Mouse (Mus musculus) kidney, postnatal 0 days (tissue): ENCODE measurements around the gene Mthfsd. TPM values are rescaled to one million over a fixed set of nuclear protein-coding genes. Genes with fewer than 3 reads are reported as not detected.
A peak's percentile ranks its signal among the peaks of the same experiment; 100 is the strongest.

Experiments used
- ATAC-seq: fragments of 200-750 bp; cut with Nextera tagmentation; replicated peaks from 2 replicates; pipeline ENCODE4 v1.8.0; 2017; ENCODE audit warnings: low read depth, moderate number of reproducible peaks, moderate TSS enrichment, moderate library complexity; ENCODE audit not compliant: low FRiP score
- DNase-seq: peaks from one replicate; pipeline ENCODE4 v3.0.0-alpha.2; 2016; ENCODE audit warnings: low spot score
- H3K27ac ChIP-seq: fragments of 300-500 bp; sonication (generic); 2 replicates; pipeline ENCODE4 v1.5.1; 2014; ENCODE audit warnings: mild to moderate bottlenecking
- H3K27me3 ChIP-seq: fragments of 300-500 bp; sonication (generic); 2 replicates; pipeline ENCODE4 v1.6.1; 2014; ENCODE audit warnings: low read length, mixed read lengths; ENCODE audit not compliant: insufficient read depth
- H3K36me3 ChIP-seq: fragments of 300-500 bp; sonication (generic); 2 replicates; pipeline ENCODE4 v1.6.1; 2014; ENCODE audit warnings: low read length, mixed read lengths; ENCODE audit not compliant: insufficient read depth
- H3K4me1 ChIP-seq: fragments of 300-500 bp; sonication (generic); replicated peaks from 2 replicates; pipeline ENCODE4 v1.6.1; 2014; ENCODE audit warnings: antibody characterized with exemption, low read length, mixed read lengths; ENCODE audit not compliant: insufficient read depth
- H3K4me2 ChIP-seq: fragments of 300-500 bp; sonication (generic); 2 replicates; pipeline ENCODE4 v1.6.1; 2014; ENCODE audit warnings: mild to moderate bottlenecking, low read length, moderate library complexity, mixed read lengths
- H3K4me3 ChIP-seq: fragments of 300-500 bp; sonication (generic); replicated peaks from 2 replicates; pipeline ENCODE4 v1.5.1; 2014; ENCODE audit warnings: low read depth, low read length
- H3K9ac ChIP-seq: fragments of 300-500 bp; sonication (generic); 2 replicates; pipeline ENCODE4 v1.6.1; 2014; ENCODE audit warnings: low read depth, low read length
- H3K9me3 ChIP-seq: fragments of 300-500 bp; sonication (generic); replicated peaks from 2 replicates; pipeline ENCODE4 v1.6.1; 2016; ENCODE audit warnings: low read length, inconsistent platforms, mixed read lengths
- CTCF ChIP-seq: IDR thresholded peaks from 2 replicates; pipeline ENCODE4 v1.5.1; 2016; ENCODE audit warnings: antibody characterized with exemption, low read depth, mild to moderate bottlenecking, moderate library complexity
- WGBS: fragments of 180-500 bp; shearing (Covaris S2); extraction: QIAGEN DNeasy Blood & Tissue Kit; methylation state at CpG from one replicate; pipeline ENCODE4 v1.1.7; 2014; 5-methylcytosine and 5-hydroxymethylcytosine counted together
- polyA plus RNA-seq: library from polyadenylated mRNA; unstranded; fragments of >200 nt; fragmentation: Nextera tagmentation; extraction: Ambion mirVana; gene quantifications from 2 replicates; pipeline ENCODE4 v1.2.1, GENCODE M21; 2015

Gene Mthfsd
- polyA plus RNA-seq, 1 experiment from 2014 or later, result 60.3 TPM

- Histone ChIP-seq H3K4me2 (peak within 1 kb of the TSS; percentile 63), H3K9me3 (no peaks in the 10 kb centered on the region), H3K4me3 (peak within 1 kb of the TSS; percentile 37), H3K36me3 (no peaks in the 10 kb centered on the region), H3K27ac (peak within 1 kb of the TSS; percentile 89), H3K27me3 (0 out of 2 replicates have a peak, but pooled peaks cover 10% of the 10 kb centered on the region), H3K4me1 (peaks cover 24% of the 10 kb centered on the region), H3K9ac (peak within 1 kb of the TSS; percentile 66)
- DNase-seq, result no peak
- WGBS, result 11% methylated on average over 43 of the region's 43 CpGs
- TF ChIP-seq CTCF, result no peak
- ATAC-seq, result no peak
These were observed 19.7 kb upstream of the Mthfsd start, which contains the start of gene Foxl1 for GRCm38 (mm10) chr8:121127756-121128375. Gene Foxl1 (plus strand): TSS chr8:121127940.

- no peak for TF ChIP-seq CTCF
- H3K4me2 ChIP-seq, result 0 out of 2 replicates have a peak overlapping the region, but pooled peaks have one; percentile 63
- WGBS, result 34% methylated on average over 11 of the region's 11 CpGs
- H3K27ac ChIP-seq, result peak overlapping the region; percentile 54
- 0 out of 2 replicates have a peak, but pooled peaks cover 10% of the 10 kb centered on the region for H3K27me3 ChIP-seq
- peaks cover 24% of the 10 kb centered on the region for H3K4me1 ChIP-seq
- H3K9ac ChIP-seq, result no peak overlapping the region; the same call in 1 of the 2 replicates
- H3K4me3 ChIP-seq, result no peak overlapping the region
- no peaks in the 10 kb centered on the region for H3K9me3 ChIP-seq
- DNase-seq (peak; percentile 87), ATAC-seq (no peak)
- H3K36me3 ChIP-seq, result 0 out of 2 replicates have a peak, but pooled peaks cover 2% of the 10 kb centered on the region
These were observed 19.1 kb upstream of the Mthfsd start for GRCm38 (mm10) chr8:121127291-121127701.

DNA sequence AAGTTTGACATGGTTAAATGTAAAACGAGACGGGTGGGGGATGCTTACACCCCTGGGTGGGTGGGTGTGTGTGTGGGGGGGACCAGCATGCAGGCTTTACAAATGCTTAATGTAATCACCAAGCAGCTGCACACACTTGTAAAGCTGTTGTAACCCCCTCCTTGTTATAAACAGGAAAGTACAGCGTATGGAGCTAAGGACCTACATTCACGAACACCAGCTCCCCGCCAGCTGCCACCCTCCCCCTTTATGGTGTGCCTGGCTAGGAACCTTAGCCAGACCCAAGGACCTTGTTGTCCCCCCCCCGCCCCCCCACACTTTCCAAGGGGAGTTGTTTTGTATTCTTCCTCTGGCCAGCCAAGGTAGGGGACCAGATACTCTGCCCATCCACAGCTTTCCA is 18.5 kb upstream of the Mthfsd start:
- peaks cover 13% of the 10 kb centered on the region; the same call in 1 of the 2 replicates for H3K27me3 ChIP-seq
- peak overlapping the region; percentile 89 for H3K27ac ChIP-seq
- no peaks in the 10 kb centered on the region for H3K9me3 ChIP-seq
- H3K4me2 ChIP-seq, result peak overlapping the region; percentile 63; the same call in 1 of the 2 replicates
- peaks cover 24% of the 10 kb centered on the region for H3K4me1 ChIP-seq
- TF ChIP-seq CTCF, result no peak
- DNase-seq (no peak), ATAC-seq (no peak)
- 35% methylated on average over 6 of the region's 6 CpGs for WGBS
- H3K4me3 ChIP-seq, result 0 out of 2 replicates have a peak overlapping the region, but pooled peaks have one; percentile 33
- H3K36me3 ChIP-seq, result peaks cover 6% of the 10 kb centered on the region; the same call in 1 of the 2 replicates
- 0 out of 2 replicates have a peak overlapping the region, but pooled peaks have one; percentile 53 for H3K9ac ChIP-seq

GRCm38 (mm10) chr8:121126191-121126590 is 18.0 kb upstream of the Mthfsd start:
- WGBS, result 24% methylated on average over 6 of the region's 6 CpGs
- Histone ChIP-seq H3K27me3 (peaks cover 15% of the 10 kb centered on the region), H3K9ac (peak overlapping the region; percentile 53), H3K36me3 (peaks cover 7% of the 10 kb centered on the region; the same call in 1 of the 2 replicates), H3K4me1 (peaks cover 27% of the 10 kb centered on the region), H3K27ac (peak overlapping the region; percentile 89), H3K4me2 (peak overlapping the region; percentile 63), H3K4me3 (peak overlapping the region; percentile 33), H3K9me3 (no peaks in the 10 kb centered on the region)
- no peak for TF ChIP-seq CTCF
- ATAC-seq (no peak), DNase-seq (no peak)

DNA sequence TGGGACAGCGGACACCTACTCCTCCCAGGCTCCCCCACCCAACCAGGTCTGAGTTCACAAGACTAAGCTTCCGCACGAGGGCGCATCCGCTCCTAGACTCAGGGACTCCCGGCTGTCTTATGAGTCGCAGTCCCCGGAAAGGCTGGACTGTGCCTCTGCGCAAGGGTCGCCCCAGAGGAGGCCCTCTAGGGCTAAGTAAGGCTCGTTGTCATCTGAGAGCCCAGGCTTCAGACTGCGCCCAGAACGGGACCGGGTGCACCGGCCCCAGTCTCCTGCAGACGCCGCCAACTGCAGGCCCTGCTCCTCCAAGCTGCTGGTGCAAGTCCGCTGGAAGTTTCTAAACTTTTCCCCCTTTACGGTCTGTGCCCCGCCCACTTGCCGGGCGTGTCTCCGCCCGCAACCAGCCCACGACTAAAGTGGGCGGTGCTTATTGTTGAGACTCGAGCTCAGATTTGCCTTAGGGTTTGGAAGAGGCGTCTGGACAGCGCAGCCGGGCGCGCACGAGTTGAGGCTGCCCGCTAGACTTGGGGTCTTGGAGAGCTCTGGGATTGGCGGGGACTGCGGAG is 17.2 kb upstream of the Mthfsd start:
- Histone ChIP-seq H3K9me3 (no peaks in the 10 kb centered on the region), H3K27ac (peak overlapping the region; percentile 89), H3K4me3 (peak overlapping the region; percentile 33), H3K4me2 (peak overlapping the region; percentile 63), H3K4me1 (peaks cover 30% of the 10 kb centered on the region), H3K9ac (peak overlapping the region; percentile 53), H3K36me3 (peaks cover 10% of the 10 kb centered on the region; the same call in 1 of the 2 replicates), H3K27me3 (peaks cover 15% of the 10 kb centered on the region)
- under 1% methylated on average over 35 of the region's 36 CpGs for WGBS
- TF ChIP-seq CTCF, result peak; percentile 65
- DNase-seq, result peak; percentile 97
- ATAC-seq, result peak; percentile 74

DNA sequence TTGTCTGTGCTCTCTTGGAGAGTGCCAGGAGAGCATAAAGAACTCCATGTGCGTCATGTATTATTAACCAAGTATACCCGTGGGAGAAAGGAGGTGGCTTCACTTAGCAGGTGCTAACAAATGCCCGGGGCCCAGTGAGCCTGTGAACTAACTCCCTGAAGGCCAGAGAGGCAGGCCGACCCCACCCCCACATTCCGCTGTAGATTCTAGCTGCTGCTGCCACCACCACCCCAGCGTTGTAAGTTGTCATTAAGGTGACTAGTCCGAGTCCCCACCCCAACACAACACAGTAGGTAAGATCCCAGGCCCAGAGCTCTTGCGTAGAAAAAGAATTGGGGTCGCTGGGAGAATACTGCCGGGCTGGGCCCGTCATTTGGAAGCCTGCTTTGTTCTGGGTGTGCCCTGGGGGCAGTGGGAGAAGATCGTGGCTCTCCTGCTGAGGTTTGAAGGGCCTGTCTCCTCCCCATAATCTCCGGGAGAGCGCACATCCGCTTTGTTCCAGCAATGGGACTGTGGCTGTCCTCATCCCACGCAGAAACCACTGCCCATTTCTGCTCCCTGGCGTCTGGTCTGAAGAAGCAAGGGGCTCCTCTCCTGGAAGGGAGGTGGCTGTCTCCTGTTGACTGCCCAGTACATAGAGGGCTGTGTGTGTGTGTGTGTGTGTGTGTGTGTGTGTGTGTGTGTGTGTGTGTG is 16.5 kb upstream of the Mthfsd start:
- DNase-seq (peak; percentile 93), ATAC-seq (peak; percentile 69)
- Histone ChIP-seq H3K4me1 (peaks cover 30% of the 10 kb centered on the region), H3K36me3 (peaks cover 10% of the 10 kb centered on the region; the same call in 1 of the 2 replicates), H3K27ac (peak overlapping the region; percentile 89), H3K9ac (no peak overlapping the region), H3K27me3 (peaks cover 15% of the 10 kb centered on the region), H3K9me3 (no peaks in the 10 kb centered on the region), H3K4me2 (peak overlapping the region; percentile 63), H3K4me3 (peak overlapping the region; percentile 33; the same call in 1 of the 2 replicates)
- TF ChIP-seq CTCF, result no peak
- 4% methylated on average over 17 of the region's 17 CpGs for WGBS
